28 mouse cellular contexts compared by ENCODE assay signal in the genomic region with DNA sequence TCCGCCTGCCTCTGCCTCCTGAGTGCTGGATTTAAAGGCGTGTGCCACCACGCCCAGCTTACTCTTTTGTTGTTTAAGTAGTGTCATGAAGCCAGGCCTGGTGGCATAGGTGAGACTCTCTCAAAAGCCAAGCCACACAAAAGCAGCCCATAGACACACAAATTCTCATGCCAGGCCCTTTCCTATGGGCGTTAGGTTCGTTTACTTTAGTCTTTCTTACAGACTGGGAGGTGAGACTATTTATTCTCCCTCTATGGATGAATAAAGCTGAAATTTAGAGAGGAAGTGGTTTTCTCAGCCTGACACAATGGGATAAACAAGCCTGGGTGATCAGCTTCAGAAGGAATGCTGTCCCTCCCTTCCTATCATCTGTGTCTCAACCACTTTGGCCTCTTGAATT.
A peak's percentile ranks its signal among the peaks of the same experiment; 100 is the strongest.
DNase-seq lines count a peak whose midpoint lies in the region; ATAC-seq and TF ChIP-seq lines count a peak whose summit lies in the region.
"Had no signal": no experiment of that assay in that cellular context is flagged by ENCODE, and none has a peak within 500 bp of the region (broad histone marks: within the 10 kb centered on the region; RNA-seq: fewer than 3 reads in every experiment).

No protein-coding gene starts in this region.

- TF ChIP-seq POLR2A in limb, embryonic 14.5 days (IDR thresholded peaks at IDR 0.05; ENCODE audit: borderline replicate concordance, extremely low read depth, insufficient read depth, insufficient read length), result no peak

- no peak overlapping the region for H3K9ac ChIP-seq in kidney, postnatal 0 days (ENCODE audit: low read depth, low read length)
- H3K9ac ChIP-seq in kidney, embryonic 14.5 days (ENCODE audit: low read depth, low read length), result no peak overlapping the region
- H3K9ac ChIP-seq in limb, embryonic 14.5 days (ENCODE audit: low read depth, low read length, severe bottlenecking), result no peak overlapping the region
- H3K9ac ChIP-seq: forebrain, embryonic 13.5 days; heart, embryonic 13.5 days; hindbrain, embryonic 14.5 days had no signal

- peak; percentile 8 for DNase-seq in kidney, postnatal 0 days (ENCODE audit: low spot score)
- peak; percentile 60 for DNase-seq in R1 (ENCODE audit: low read depth, low spot score)
- peak; percentile 1 for DNase-seq in limb, embryonic 14.5 days (ENCODE audit: low spot score)
- no peak for DNase-seq in left cerebral cortex, adult 11 months (ENCODE audit: low spot score)
- DNase-seq in frontal cortex, postnatal 14 days (ENCODE audit: low spot score in 2 of 2), result no peak
- DNase-seq: adrenal gland, postnatal 10 days; adrenal gland, postnatal 36 days; cerebellum, adult 18-20 months; cerebellum, adult 9-10 months; cerebellum, postnatal 14 days; gastrocnemius, adult 2 months; gastrocnemius, postnatal 14 days; heart, adult 2 months; heart, postnatal 14 days; heart, postnatal 4 days had no signal

- H3K36me3 ChIP-seq in kidney, postnatal 0 days (ENCODE audit: insufficient read depth, low read length), result no peaks in the 10 kb centered on the region
- no peaks in the 10 kb centered on the region for H3K36me3 ChIP-seq in kidney, embryonic 14.5 days (ENCODE audit: control insufficient read depth, insufficient read depth, low read length)
- H3K36me3 ChIP-seq in limb, embryonic 14.5 days (ENCODE audit: control insufficient read depth, insufficient read depth, low read length), result no peaks in the 10 kb centered on the region
- H3K36me3 ChIP-seq: forebrain, embryonic 10.5 days; G1E; heart, embryonic 10.5 days; heart, embryonic 13.5 days had no signal

- no peak for ATAC-seq in kidney, postnatal 0 days (replicated peaks; ENCODE audit: low FRiP score, low read depth)
- ATAC-seq in kidney, embryonic 14.5 days (ENCODE audit: low FRiP score, low TSS enrichment), result no peak
- ATAC-seq in limb, embryonic 14.5 days (ENCODE audit: low FRiP score, low read depth), result no peak
- ATAC-seq: activated CD4-positive, CD25-positive, alpha-beta regulatory T cell, adult 4 months; CD4-positive, CD25-positive, alpha-beta regulatory T cell, adult 4 months; forebrain, embryonic 13.5 days; forebrain, embryonic 16.5 days; hindbrain, postnatal 0 days; inflammation-experienced regulatory T-cells, adult 6 months; Patski had no signal

- no peaks in the 10 kb centered on the region for H3K27me3 ChIP-seq in kidney, postnatal 0 days (ENCODE audit: insufficient read depth, low read length)
- no peaks in the 10 kb centered on the region for H3K27me3 ChIP-seq in kidney, embryonic 14.5 days (ENCODE audit: control insufficient read depth, insufficient read depth, low read length)
- H3K27me3 ChIP-seq in limb, embryonic 14.5 days (ENCODE audit: control insufficient read depth, insufficient read depth, low read length), result no peaks in the 10 kb centered on the region
- H3K27me3 ChIP-seq: forebrain, embryonic 13.5 days; heart, embryonic 13.5 days; Patski had no signal

- H3K9me3 ChIP-seq in kidney, postnatal 0 days (replicated peaks; ENCODE audit: low read length), result no peaks in the 10 kb centered on the region
- H3K9me3 ChIP-seq in kidney, embryonic 14.5 days (ENCODE audit: control insufficient read depth, low read length), result no peaks in the 10 kb centered on the region
- H3K9me3 ChIP-seq in limb, embryonic 14.5 days (ENCODE audit: control insufficient read depth, low read length), result no peaks in the 10 kb centered on the region
- H3K9me3 ChIP-seq: forebrain, embryonic 10.5 days; forebrain, embryonic 13.5 days; G1E; heart, embryonic 10.5 days; heart, embryonic 13.5 days had no signal

- no peak overlapping the region for H3K4me3 ChIP-seq in kidney, postnatal 0 days (replicated peaks; ENCODE audit: low read depth, low read length)
- H3K4me3 ChIP-seq in kidney, embryonic 14.5 days (ENCODE audit: low read length), result no peak overlapping the region
- H3K4me3 ChIP-seq in limb, embryonic 14.5 days (replicated peaks; ENCODE audit: low read length), result no peak overlapping the region
- H3K4me3 ChIP-seq: forebrain, embryonic 10.5 days; forebrain, embryonic 13.5 days; gastrocnemius, adult 2 months; heart, adult 2 months; heart, embryonic 10.5 days; heart, embryonic 13.5 days had no signal

- H3K4me2 ChIP-seq in kidney, postnatal 0 days (ENCODE audit: low read length), result no peak overlapping the region
- no peak overlapping the region for H3K4me2 ChIP-seq in kidney, embryonic 14.5 days (replicated peaks; ENCODE audit: low read depth, low read length)
- H3K4me2 ChIP-seq in limb, embryonic 14.5 days (replicated peaks; ENCODE audit: low read depth, low read length, severe bottlenecking), result no peak overlapping the region
- H3K4me2 ChIP-seq: forebrain, embryonic 13.5 days; heart, embryonic 13.5 days; hindbrain, embryonic 14.5 days had no signal

- no peak overlapping the region for H3K27ac ChIP-seq in kidney, postnatal 0 days
- H3K27ac ChIP-seq in kidney, embryonic 14.5 days (ENCODE audit: low read depth, low read length), result no peak overlapping the region
- H3K27ac ChIP-seq in limb, embryonic 14.5 days (replicated peaks; ENCODE audit: low read depth, low read length), result no peak overlapping the region
- H3K27ac ChIP-seq: forebrain, embryonic 10.5 days; forebrain, embryonic 13.5 days; gastrocnemius, adult 2 months; heart, adult 2 months; heart, embryonic 10.5 days; heart, embryonic 13.5 days; hindbrain, embryonic 14.5 days; hindbrain, postnatal 0 days had no signal

- no peaks in the 10 kb centered on the region for H3K4me1 ChIP-seq in kidney, postnatal 0 days (replicated peaks; ENCODE audit: insufficient read depth, low read length)
- H3K4me1 ChIP-seq in kidney, embryonic 14.5 days (ENCODE audit: control insufficient read depth, insufficient read depth, low read length), result no peaks in the 10 kb centered on the region
- H3K4me1 ChIP-seq in limb, embryonic 14.5 days (ENCODE audit: control insufficient read depth, insufficient read depth, low read length), result peaks cover 11% of the 10 kb centered on the region; the same call in 1 of the 2 replicates
- H3K4me1 ChIP-seq: heart, embryonic 10.5 days; heart, embryonic 13.5 days had no signal

- TF ChIP-seq CTCF in kidney, postnatal 0 days (IDR thresholded peaks at IDR 0.05; ENCODE audit: low read depth), result no peak

- 85% methylated on average over 5 of the region's 5 CpGs for WGBS in kidney, postnatal 0 days
- 83% methylated on average over 5 of the region's 5 CpGs for WGBS in kidney, embryonic 14.5 days
- 94% methylated on average over 5 of the region's 5 CpGs for WGBS in limb, embryonic 14.5 days

Comparison
In these comparisons a context has a peak if more than half of its experiments do, and no peak if none do; other contexts are left out.
1. DNase-seq: peak in kidney, postnatal 0 days (single experiment), R1 (single experiment) and limb, embryonic 14.5 days (single experiment); none in left cerebral cortex, adult 11 months (single experiment) and frontal cortex, postnatal 14 days (0 of 2).